Mouse (Mus musculus): ENCODE measurements around the gene Det1.

- TF ChIP-seq POLR2A (IDR thresholded peaks at IDR 0.05; ENCODE audit: insufficient read length, low read depth) (no peak), POLR2AphosphoS2 (IDR thresholded peaks at IDR 0.05; ENCODE audit: insufficient read length, low read depth) (no peak), USF1 (IDR thresholded peaks at IDR 0.05; ENCODE audit: low read depth) (no peak), E2F4 (IDR thresholded peaks at IDR 0.05; ENCODE audit: insufficient read depth) (no peak), REST (IDR thresholded peaks at IDR 0.05; ENCODE audit: insufficient read depth, insufficient read length) (no peak), MAX (IDR thresholded peaks at IDR 0.05; ENCODE audit: low read depth) (no peak)
Measured at GRCm38 (mm10) chr7:78837250-78837649, 9.8 kb downstream of the Det1 start.
